Mouse (Mus musculus) embryonic facial prominence, embryonic 12.5 days (tissue): ENCODE data around the gene Arhgap44. TPM values are rescaled to one million over a fixed set of nuclear protein-coding genes. Genes with fewer than 3 reads are reported as not detected.

Experiments
- microRNA-seq: library from miRNA; unstranded; fragments of <30 nt; microRNA quantifications from one replicate; pipeline ENCODE4, GENCODE M21; 2017
- polyA plus RNA-seq: library from polyadenylated mRNA; unstranded; fragments of >200 nt; fragmentation: Nextera tagmentation; extraction: Ambion mirVana; gene quantifications from 2 replicates; pipeline ENCODE4 v1.2.1, GENCODE M21; 2016

Gene Arhgap44
- polyA plus RNA-seq, 1 experiment from 2014 or later: 5.6 TPM

Small RNA genes within 50 kb of the gene (microRNA-seq; reads per million reads assigned to microRNA genes)
- gene Gm25991: not detected

Other genes with a start within 250 kb of the Arhgap44 start
- gene Elac2, start 183.9 kb downstream of the Arhgap44 start, polyA plus RNA-seq: 34.0 and 34.2 TPM in 2 replicates
- gene 1700086D15Rik, start 3.1 kb downstream of the Arhgap44 start, polyA plus RNA-seq: not detected in 2 replicates
- gene Myocd, start 107.0 kb upstream of the Arhgap44 start, polyA plus RNA-seq: 1.7 and 2.0 TPM in 2 replicates